Mouse (Mus musculus) hindbrain, embryonic 16.5 days (tissue): ENCODE measurements at regions not wholly inside any gene's neighbourhood (a gene's known extent, or its start where the extent isn't known, plus 50 kb on each side); places are given as distances from the start of the nearest gene placed in this dataset.

Experiments
- ATAC-seq: fragments of 200-750 bp; cut with Nextera tagmentation; 2 replicates; pipeline ENCODE4 v1.8.0; 2017; ENCODE audit warnings: moderate TSS enrichment, moderate library complexity
- H3K27ac ChIP-seq: fragments of 300-500 bp; sonication (generic); 2 replicates; pipeline ENCODE4 v1.5.1; 2014; ENCODE audit warnings: low read depth, mild to moderate bottlenecking, control low read depth, low read length, moderate library complexity
- H3K27me3 ChIP-seq: fragments of 300-500 bp; sonication (generic); replicated peaks from 2 replicates; pipeline ENCODE4 v1.6.1; 2014; ENCODE audit warnings: low read length; ENCODE audit not compliant: control insufficient read depth, insufficient read depth
- H3K36me3 ChIP-seq: fragments of 300-500 bp; sonication (generic); 2 replicates; pipeline ENCODE4 v1.6.1; 2014; ENCODE audit warnings: mild to moderate bottlenecking, low read length, moderate library complexity, mixed read lengths; ENCODE audit not compliant: control insufficient read depth, insufficient read depth
- H3K4me1 ChIP-seq: fragments of 300-500 bp; sonication (generic); 2 replicates; pipeline ENCODE4 v1.6.1; 2014; ENCODE audit warnings: low read depth, low read length; ENCODE audit not compliant: control insufficient read depth, insufficient read depth
- H3K4me2 ChIP-seq: fragments of 300-500 bp; sonication (generic); 2 replicates; pipeline ENCODE4 v1.6.1; 2014; ENCODE audit warnings: mild to moderate bottlenecking, low read length, control low read depth, moderate library complexity
- H3K4me3 ChIP-seq: fragments of 300-500 bp; sonication (generic); 2 replicates; pipeline ENCODE4 v1.5.1; 2014; ENCODE audit warnings: mild to moderate bottlenecking, low read length, control low read depth, moderate library complexity
- H3K9ac ChIP-seq: fragments of 300-500 bp; sonication (generic); 2 replicates; pipeline ENCODE4 v1.6.1; 2014; ENCODE audit warnings: low read depth, mild to moderate bottlenecking, control low read depth, low read length, moderate library complexity
- H3K9me3 ChIP-seq: fragments of 300-500 bp; sonication (generic); 2 replicates; pipeline ENCODE4 v1.6.1; 2014; ENCODE audit warnings: mild to moderate bottlenecking, low read length, moderate library complexity; ENCODE audit not compliant: control insufficient read depth
- WGBS: fragments of 180-500 bp; shearing (Covaris S2); extraction: QIAGEN DNeasy Blood & Tissue Kit; methylation state at CpG from one replicate; pipeline ENCODE4 v1.1.7; 2014; 5-methylcytosine and 5-hydroxymethylcytosine counted together

DNA sequence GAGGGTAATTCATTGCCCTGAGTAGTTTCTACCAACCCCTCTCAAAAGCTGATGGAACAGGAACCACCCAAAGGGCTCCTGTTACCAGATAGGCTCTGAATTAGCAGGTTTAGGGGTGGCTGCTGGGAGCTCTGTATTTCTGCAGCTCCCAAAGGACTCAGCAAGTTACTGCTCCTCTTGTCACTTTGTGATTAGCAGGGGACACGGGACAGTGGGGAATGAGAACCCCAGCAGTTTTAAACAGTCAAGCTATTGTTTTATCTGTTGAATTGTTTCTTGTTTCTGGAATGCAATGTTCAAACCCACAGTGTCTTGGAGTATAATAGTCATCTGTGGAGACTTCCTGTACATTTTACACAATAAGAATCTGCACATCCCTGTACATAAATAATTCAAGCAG lies 90.4 kb upstream of the Clnk start:
- H3K27me3 ChIP-seq: no peaks in the 10 kb centered on the region
- WGBS: 47% methylated on average over 1 of the region's 1 CpGs
- no peak overlapping the region for H3K9ac ChIP-seq
- no peak overlapping the region for H3K27ac ChIP-seq
- H3K4me2 ChIP-seq: no peak overlapping the region
- no peaks in the 10 kb centered on the region for H3K4me1 ChIP-seq
- ATAC-seq: no peak
- H3K4me3 ChIP-seq: no peak overlapping the region
- H3K9me3 ChIP-seq: no peaks in the 10 kb centered on the region
- H3K36me3 ChIP-seq: no peaks in the 10 kb centered on the region

DNA sequence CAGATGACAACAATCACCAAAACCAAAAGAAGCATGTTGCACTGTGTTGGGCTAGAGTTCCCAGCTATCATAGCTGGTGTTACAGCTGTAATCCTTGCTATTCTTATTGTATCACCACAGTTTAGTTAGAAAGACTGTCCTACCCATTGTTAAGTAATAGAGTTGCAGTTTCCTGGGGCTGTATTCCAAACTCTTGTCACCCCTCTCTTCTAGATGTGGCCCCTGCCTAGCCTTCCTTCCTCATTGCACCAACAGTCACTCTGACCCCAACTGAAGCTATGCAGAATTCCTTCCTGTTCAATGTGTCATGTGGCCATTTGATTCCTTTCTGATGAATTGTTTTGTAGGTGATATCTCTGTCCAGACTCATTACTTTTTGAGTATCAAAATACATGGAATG lies 87.8 kb upstream of the Clnk start:
- no peak overlapping the region for H3K4me3 ChIP-seq
- no peak overlapping the region for H3K9ac ChIP-seq
- no peaks in the 10 kb centered on the region for H3K27me3 ChIP-seq
- H3K27ac ChIP-seq: no peak overlapping the region
- H3K4me1 ChIP-seq: no peaks in the 10 kb centered on the region
- H3K36me3 ChIP-seq: no peaks in the 10 kb centered on the region
- ATAC-seq: no peak
- no peak overlapping the region for H3K4me2 ChIP-seq
- no peaks in the 10 kb centered on the region for H3K9me3 ChIP-seq

DNA sequence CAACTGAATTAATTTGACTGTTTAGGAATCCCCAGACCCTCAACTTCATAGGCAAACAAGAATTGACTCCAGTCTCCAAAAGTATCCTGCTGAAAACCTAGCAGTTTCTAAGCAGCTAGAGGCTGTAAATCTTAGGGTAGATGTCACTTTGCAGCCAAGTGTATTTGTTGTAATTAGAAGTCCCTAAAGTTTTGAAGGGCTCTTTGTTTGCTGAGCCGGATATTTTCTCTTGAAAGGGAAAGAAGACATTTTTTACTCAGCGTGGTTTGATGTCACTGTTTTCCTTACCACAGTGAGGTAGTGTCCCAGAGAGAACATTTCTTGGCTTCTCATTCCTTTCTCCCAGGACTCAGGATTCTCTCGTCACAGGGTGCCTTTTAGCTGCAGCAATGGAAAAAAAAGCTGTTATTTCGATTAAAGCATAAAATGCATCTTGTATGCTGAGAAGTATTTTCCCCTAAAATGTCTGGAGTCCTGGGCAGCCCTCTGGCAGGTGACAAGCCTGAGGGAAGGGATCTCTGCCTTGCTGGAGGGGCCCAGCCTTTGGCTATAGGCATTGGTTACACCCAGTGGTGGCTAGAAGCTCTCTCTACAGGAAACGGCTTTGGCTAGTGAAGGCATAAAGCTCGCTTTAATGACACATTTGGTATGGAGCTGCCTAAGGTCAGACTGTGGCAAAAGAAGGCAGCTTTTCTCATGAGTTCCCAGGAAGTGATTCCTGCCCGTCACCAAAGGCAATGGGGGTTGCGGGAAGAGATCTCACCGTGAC lies 74.1 kb upstream of the Clnk start:
- Histone ChIP-seq H3K9me3 (no peaks in the 10 kb centered on the region), H3K27ac (no peak overlapping the region)

DNA sequence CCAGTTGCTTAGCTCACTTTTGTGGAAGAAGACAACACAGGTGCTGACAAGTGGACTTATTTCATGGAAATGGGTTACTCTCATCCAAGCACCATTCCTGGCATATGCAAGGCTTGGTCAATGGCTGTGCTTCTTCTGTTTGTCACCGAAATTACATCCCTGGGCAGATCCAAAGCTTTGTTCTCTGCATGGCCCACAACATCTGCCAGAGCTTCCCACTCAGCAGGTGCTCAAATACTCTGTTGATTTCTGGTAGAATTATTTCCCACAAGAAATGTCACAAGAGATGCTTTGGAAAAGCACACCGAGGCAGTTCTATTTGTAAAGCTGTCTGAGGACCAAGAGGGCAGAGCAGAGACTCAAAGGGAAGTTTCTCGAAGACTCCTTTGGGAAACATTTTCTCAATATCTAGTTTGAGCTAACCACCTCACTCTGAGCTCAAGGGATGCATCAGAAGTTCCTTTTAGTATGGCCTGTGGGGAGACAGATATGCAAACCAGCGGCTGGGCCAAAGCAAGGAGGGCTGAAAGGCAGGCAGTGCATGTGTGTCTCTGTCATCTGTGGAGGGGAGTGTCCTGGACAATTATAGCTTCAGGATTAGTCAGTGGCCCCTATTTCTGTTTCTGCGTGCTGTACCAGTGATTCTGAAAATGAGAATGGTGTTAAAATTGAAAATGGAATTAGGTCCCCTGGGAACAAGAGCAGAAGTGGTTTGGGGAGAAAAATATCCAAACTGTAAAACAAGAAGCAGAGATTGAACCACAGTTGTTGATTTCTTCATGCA lies 69.5 kb upstream of the Clnk start:
- no peak overlapping the region for H3K9ac ChIP-seq
- no peaks in the 10 kb centered on the region for H3K4me1 ChIP-seq
- no peaks in the 10 kb centered on the region for H3K9me3 ChIP-seq
- H3K36me3 ChIP-seq: no peaks in the 10 kb centered on the region
- ATAC-seq: no peak
- no peaks in the 10 kb centered on the region for H3K27me3 ChIP-seq
- H3K4me3 ChIP-seq: no peak overlapping the region
- WGBS: 77% methylated on average over 5 of the region's 5 CpGs
- no peak overlapping the region for H3K4me2 ChIP-seq
- no peak overlapping the region for H3K27ac ChIP-seq

More for the DNA sequence above, 74.1 kb upstream of the Clnk start:
- no peak overlapping the region for H3K9ac ChIP-seq
- no peaks in the 10 kb centered on the region for H3K4me1 ChIP-seq
- no peaks in the 10 kb centered on the region for H3K36me3 ChIP-seq
- H3K4me2 ChIP-seq: no peak overlapping the region
- 57% methylated on average over 9 of the region's 9 CpGs for WGBS
- no peaks in the 10 kb centered on the region for H3K27me3 ChIP-seq
- H3K4me3 ChIP-seq: no peak overlapping the region
- ATAC-seq: peak; percentile 88

GRCm38 (mm10) chr5:38932382-38933079 lies 55.9 kb upstream of the Clnk start:
- no peak for ATAC-seq

GRCm38 (mm10) chr5:38927051-38927450 lies 50.4 kb upstream of the Clnk start:
- H3K9ac ChIP-seq: no peak overlapping the region
- no peaks in the 10 kb centered on the region for H3K4me1 ChIP-seq
- no peaks in the 10 kb centered on the region for H3K27me3 ChIP-seq
- WGBS: 91% methylated on average over 3 of the region's 3 CpGs
- H3K4me2 ChIP-seq: no peak overlapping the region
- H3K9me3 ChIP-seq: no peaks in the 10 kb centered on the region
- no peak overlapping the region for H3K27ac ChIP-seq
- no peak for ATAC-seq
- H3K36me3 ChIP-seq: no peaks in the 10 kb centered on the region
- H3K4me3 ChIP-seq: no peak overlapping the region

More at GRCm38 (mm10) chr5:38932382-38933079, 55.9 kb upstream of the Clnk start:
- H3K4me1 ChIP-seq: no peaks in the 10 kb centered on the region
- no peak overlapping the region for H3K9ac ChIP-seq
- H3K4me3 ChIP-seq: no peak overlapping the region
- H3K4me2 ChIP-seq: no peak overlapping the region
- no peak overlapping the region for H3K27ac ChIP-seq
- H3K36me3 ChIP-seq: no peaks in the 10 kb centered on the region
- WGBS: 71% methylated on average over 7 of the region's 7 CpGs
- no peaks in the 10 kb centered on the region for H3K9me3 ChIP-seq
- no peaks in the 10 kb centered on the region for H3K27me3 ChIP-seq
